Mouse (Mus musculus): Measurements from ENCODE around the gene Thoc5.

- no peak for TF ChIP-seq POLR2A (IDR thresholded peaks at IDR 0.05; ENCODE audit: extremely low read depth, insufficient read depth, low read length)
- no peak for TF ChIP-seq CTCF (IDR thresholded peaks at IDR 0.05; ENCODE audit: low read depth, low read length)
Observed at GRCm38 (mm10) chr11:4862730-4863129, 32.4 kb upstream of the Thoc5 start.
